Mouse (Mus musculus): ENCODE measurements at regions not wholly inside any gene's neighbourhood (a gene's known extent, or its start where the extent isn't known, plus 50 kb on each side); places are given as distances from the start of the nearest gene placed in this dataset.

- H3K27ac ChIP-seq (replicated peaks): no peak overlapping the region
- no peak overlapping the region for H3K4me2 ChIP-seq (replicated peaks)
- H3K4me1 ChIP-seq: no peaks in the 10 kb centered on the region
- H3K9ac ChIP-seq (replicated peaks): no peak overlapping the region
- no peaks in the 10 kb centered on the region for H3K36me3 ChIP-seq
- 6% methylated on average over 8 of the region's 8 CpGs for WGBS
- no peak overlapping the region for H3K4me3 ChIP-seq
- no peak for ATAC-seq (ENCODE audit: low FRiP score, low read depth)
- H3K27me3 ChIP-seq: no peaks in the 10 kb centered on the region
- no peaks in the 10 kb centered on the region for H3K9me3 ChIP-seq
Observed at GRCm38 (mm10) chr12:106633096-106633495, 623.1 kb downstream of the Vrk1 start.

- Histone ChIP-seq H3K36me3 (no peaks in the 10 kb centered on the region), H3K4me1 (peaks cover 10% of the 10 kb centered on the region), H3K9ac (replicated peaks) (no peak overlapping the region), H3K4me2 (replicated peaks) (no peak overlapping the region), H3K27me3 (peaks cover 3% of the 10 kb centered on the region; the same call in 1 of the 2 replicates), H3K27ac (replicated peaks) (no peak overlapping the region), H3K9me3 (no peaks in the 10 kb centered on the region), H3K4me3 (no peak overlapping the region)
- ATAC-seq (ENCODE audit: low FRiP score, low read depth): 0 out of 2 replicates have a peak, but pooled peaks have one; percentile 27
- 21% methylated on average over 8 of the region's 8 CpGs for WGBS
Observed at GRCm38 (mm10) chr12:106658317-106658716, 648.3 kb downstream of the Vrk1 start.

- Histone ChIP-seq H3K4me1 (peaks cover 10% of the 10 kb centered on the region), H3K36me3 (no peaks in the 10 kb centered on the region), H3K9ac (replicated peaks) (no peak overlapping the region), H3K27me3 (peaks cover 29% of the 10 kb centered on the region), H3K9me3 (no peaks in the 10 kb centered on the region), H3K4me2 (replicated peaks) (peak overlapping the region; percentile 28; the same call in 1 of the 2 replicates), H3K27ac (replicated peaks) (no peak overlapping the region), H3K4me3 (no peak overlapping the region)
- ATAC-seq (ENCODE audit: low FRiP score, low read depth): no peak
- WGBS: 29% methylated on average over 13 of the region's 13 CpGs
Observed at GRCm38 (mm10) chr12:106673232-106673766, 663.3 kb downstream of the Vrk1 start.

GRCm38 (mm10) chr12:106674741-106675140 is 664.7 kb downstream of the Vrk1 start:
- no peak overlapping the region for H3K4me2 ChIP-seq (replicated peaks)
- no peaks in the 10 kb centered on the region for H3K9me3 ChIP-seq
- no peak for ATAC-seq (ENCODE audit: low FRiP score, low read depth)
- no peak overlapping the region for H3K4me3 ChIP-seq
- no peak overlapping the region for H3K27ac ChIP-seq (replicated peaks)
- H3K9ac ChIP-seq (replicated peaks): no peak overlapping the region
- H3K36me3 ChIP-seq: no peaks in the 10 kb centered on the region
- WGBS: 94% methylated on average over 1 of the region's 1 CpGs
- H3K4me1 ChIP-seq: peaks cover 10% of the 10 kb centered on the region
- peaks cover 29% of the 10 kb centered on the region for H3K27me3 ChIP-seq

GRCm38 (mm10) chr12:106676136-106676535 is 666.1 kb downstream of the Vrk1 start:
- Histone ChIP-seq H3K27me3 (peaks cover 22% of the 10 kb centered on the region), H3K9ac (replicated peaks) (no peak overlapping the region), H3K4me3 (no peak overlapping the region), H3K9me3 (no peaks in the 10 kb centered on the region), H3K4me1 (peaks cover 10% of the 10 kb centered on the region), H3K27ac (replicated peaks) (no peak overlapping the region), H3K4me2 (replicated peaks) (no peak overlapping the region), H3K36me3 (no peaks in the 10 kb centered on the region)
- WGBS: 94% methylated on average over 3 of the region's 3 CpGs
- ATAC-seq (ENCODE audit: low FRiP score, low read depth): no peak

- Histone ChIP-seq H3K27ac (replicated peaks) (no peak overlapping the region), H3K9ac (replicated peaks) (no peak overlapping the region), H3K36me3 (no peaks in the 10 kb centered on the region), H3K4me1 (peaks cover 10% of the 10 kb centered on the region), H3K4me2 (replicated peaks) (no peak overlapping the region), H3K4me3 (no peak overlapping the region), H3K27me3 (peaks cover 19% of the 10 kb centered on the region), H3K9me3 (no peaks in the 10 kb centered on the region)
- no peak for ATAC-seq (ENCODE audit: low FRiP score, low read depth)
- WGBS: 75% methylated on average over 7 of the region's 7 CpGs
Observed at GRCm38 (mm10) chr12:106676566-106676965, 666.5 kb downstream of the Vrk1 start.

- 87% methylated on average over 5 of the region's 5 CpGs for WGBS
- H3K27ac ChIP-seq (replicated peaks): no peak overlapping the region
- no peaks in the 10 kb centered on the region for H3K36me3 ChIP-seq
- no peak overlapping the region for H3K4me2 ChIP-seq (replicated peaks)
- no peak for ATAC-seq (ENCODE audit: low FRiP score, low read depth)
- H3K9ac ChIP-seq (replicated peaks): no peak overlapping the region
- H3K27me3 ChIP-seq: peaks cover 3% of the 10 kb centered on the region; the same call in 1 of the 2 replicates
- H3K4me1 ChIP-seq: peaks cover 12% of the 10 kb centered on the region
- H3K4me3 ChIP-seq: no peak overlapping the region
- H3K9me3 ChIP-seq: no peaks in the 10 kb centered on the region
Observed at GRCm38 (mm10) chr12:106685986-106686385, 676.0 kb downstream of the Vrk1 start.

GRCm38 (mm10) chr12:106687751-106688150 is 677.7 kb downstream of the Vrk1 start:
- Histone ChIP-seq H3K9me3 (no peaks in the 10 kb centered on the region), H3K4me1 (peaks cover 12% of the 10 kb centered on the region), H3K9ac (replicated peaks) (no peak overlapping the region), H3K4me2 (replicated peaks) (no peak overlapping the region), H3K27ac (replicated peaks) (no peak overlapping the region), H3K36me3 (no peaks in the 10 kb centered on the region), H3K27me3 (peaks cover 3% of the 10 kb centered on the region; the same call in 1 of the 2 replicates), H3K4me3 (no peak overlapping the region)
- no peak for ATAC-seq (ENCODE audit: low FRiP score, low read depth)
- 36% methylated on average over 12 of the region's 12 CpGs for WGBS

GRCm38 (mm10) chr12:106688156-106688740 is 678.2 kb downstream of the Vrk1 start:
- WGBS: 89% methylated on average over 17 of the region's 17 CpGs
- H3K27ac ChIP-seq (replicated peaks): no peak overlapping the region
- no peaks in the 10 kb centered on the region for H3K36me3 ChIP-seq
- no peak overlapping the region for H3K9ac ChIP-seq (replicated peaks)
- ATAC-seq (ENCODE audit: low FRiP score, low read depth): no peak
- no peak overlapping the region for H3K4me3 ChIP-seq
- no peak overlapping the region for H3K4me2 ChIP-seq (replicated peaks)
- no peaks in the 10 kb centered on the region for H3K9me3 ChIP-seq
- H3K4me1 ChIP-seq: peaks cover 12% of the 10 kb centered on the region
- peaks cover 3% of the 10 kb centered on the region; the same call in 1 of the 2 replicates for H3K27me3 ChIP-seq

GRCm38 (mm10) chr12:106702958-106703357 is 692.9 kb downstream of the Vrk1 start:
- ATAC-seq (ENCODE audit: low FRiP score, low read depth): no peak
- no peaks in the 10 kb centered on the region for H3K27me3 ChIP-seq
- H3K4me1 ChIP-seq: no peaks in the 10 kb centered on the region
- no peak overlapping the region for H3K9ac ChIP-seq (replicated peaks)
- 84% methylated on average over 5 of the region's 5 CpGs for WGBS
- H3K4me2 ChIP-seq (replicated peaks): no peak overlapping the region
- H3K4me3 ChIP-seq: no peak overlapping the region
- no peaks in the 10 kb centered on the region for H3K36me3 ChIP-seq
- H3K27ac ChIP-seq (replicated peaks): no peak overlapping the region
- H3K9me3 ChIP-seq: no peaks in the 10 kb centered on the region

- Histone ChIP-seq H3K9ac (replicated peaks) (no peak overlapping the region), H3K4me3 (no peak overlapping the region), H3K36me3 (no peaks in the 10 kb centered on the region), H3K27me3 (0 out of 2 replicates have a peak, but pooled peaks cover 10% of the 10 kb centered on the region), H3K9me3 (no peaks in the 10 kb centered on the region), H3K4me1 (no peaks in the 10 kb centered on the region), H3K4me2 (replicated peaks) (no peak overlapping the region), H3K27ac (replicated peaks) (no peak overlapping the region)
- ATAC-seq (ENCODE audit: low FRiP score, low read depth): no peak
- 73% methylated on average over 9 of the region's 9 CpGs for WGBS
Observed at GRCm38 (mm10) chr12:106721271-106722009, 711.4 kb downstream of the Vrk1 start.

GRCm38 (mm10) chr12:106722010-106722362 is 712.0 kb downstream of the Vrk1 start:
- Histone ChIP-seq H3K36me3 (no peaks in the 10 kb centered on the region), H3K4me2 (replicated peaks) (no peak overlapping the region), H3K9me3 (no peaks in the 10 kb centered on the region), H3K27ac (replicated peaks) (no peak overlapping the region), H3K4me3 (no peak overlapping the region), H3K9ac (replicated peaks) (no peak overlapping the region), H3K4me1 (no peaks in the 10 kb centered on the region), H3K27me3 (0 out of 2 replicates have a peak, but pooled peaks cover 10% of the 10 kb centered on the region)
- WGBS: 80% methylated on average over 2 of the region's 2 CpGs
- ATAC-seq (ENCODE audit: low FRiP score, low read depth): no peak

Data from midbrain, embryonic 12.5 days (tissue).